Mouse (Mus musculus): ENCODE results near the gene Rgmb. TPM values are rescaled to one million over a fixed set of nuclear protein-coding genes. Genes with fewer than 3 reads are reported as not detected.

Rgmb gene
- polyA plus RNA-seq, 1 experiment, result 40.5 TPM

GRCm38 (mm10) chr17:15823838-15824237 is 7.0 kb downstream of the Rgmb start:
- WGBS, result 13% methylated on average over 3 of the region's 3 CpGs
- no peak for DNase-seq (ENCODE audit: low read depth, low spot score)

GRCm38 (mm10) chr17:15823215-15823614 is 7.6 kb downstream of the Rgmb start:
- DNase-seq (ENCODE audit: low read depth, low spot score), result no peak
- 16% methylated on average over 5 of the region's 5 CpGs for WGBS

- WGBS, result 43% methylated on average over 7 of the region's 7 CpGs
These were observed 8.5 kb downstream of the Rgmb start for GRCm38 (mm10) chr17:15822376-15822775.

GRCm38 (mm10) chr17:15821706-15822105 is 9.1 kb downstream of the Rgmb start:
- 27% methylated on average over 4 of the region's 4 CpGs for WGBS
- no peak for DNase-seq (ENCODE audit: low read depth, low spot score)

More at GRCm38 (mm10) chr17:15822376-15822775, 8.5 kb downstream of the Rgmb start:
- DNase-seq (ENCODE audit: low read depth, low spot score), result no peak

- no peak for DNase-seq (ENCODE audit: low read depth, low spot score)
- 27% methylated on average over 10 of the region's 10 CpGs for WGBS
These were observed 10.1 kb downstream of the Rgmb start for GRCm38 (mm10) chr17:15820761-15821160.

- 10% methylated on average over 6 of the region's 6 CpGs for WGBS
- no peak for DNase-seq (ENCODE audit: low read depth, low spot score)
These were observed 10.7 kb downstream of the Rgmb start for GRCm38 (mm10) chr17:15820146-15820545.

- 34% methylated on average over 8 of the region's 8 CpGs for WGBS
- DNase-seq (ENCODE audit: low read depth, low spot score), result no peak
These were observed 12.5 kb downstream of the Rgmb start for GRCm38 (mm10) chr17:15818372-15818771.

- no peak for DNase-seq (ENCODE audit: low read depth, low spot score)
- 28% methylated on average over 2 of the region's 2 CpGs for WGBS
These were observed 13.2 kb downstream of the Rgmb start for GRCm38 (mm10) chr17:15817634-15818033.

GRCm38 (mm10) chr17:15817096-15817450 is 13.8 kb downstream of the Rgmb start:
- DNase-seq (ENCODE audit: low read depth, low spot score), result no peak
- 36% methylated on average over 5 of the region's 5 CpGs for WGBS

- WGBS, result 22% methylated on average over 11 of the region's 11 CpGs
- no peak for DNase-seq (ENCODE audit: low read depth, low spot score)
These were observed 14.3 kb downstream of the Rgmb start for GRCm38 (mm10) chr17:15816379-15817095.

- WGBS, result 33% methylated on average over 10 of the region's 10 CpGs
- DNase-seq (ENCODE audit: low read depth, low spot score), result no peak
These were observed 15.4 kb downstream of the Rgmb start for GRCm38 (mm10) chr17:15815312-15816018.

GRCm38 (mm10) chr17:15813658-15814212 is 17.1 kb downstream of the Rgmb start:
- WGBS, result 21% methylated on average over 3 of the region's 3 CpGs
- DNase-seq (ENCODE audit: low read depth, low spot score), result no peak

- no peak for DNase-seq (ENCODE audit: low read depth, low spot score)
- WGBS, result 28% methylated on average over 13 of the region's 13 CpGs
These were observed 18.6 kb downstream of the Rgmb start for GRCm38 (mm10) chr17:15812136-15812778.

- no peak for DNase-seq (ENCODE audit: low read depth, low spot score)
- 27% methylated on average over 2 of the region's 2 CpGs for WGBS
These were observed 20.9 kb downstream of the Rgmb start for GRCm38 (mm10) chr17:15809949-15810348.

- DNase-seq (ENCODE audit: low read depth, low spot score), result no peak
- WGBS, result 17% methylated on average over 10 of the region's 10 CpGs
These were observed 22.1 kb downstream of the Rgmb start for GRCm38 (mm10) chr17:15808468-15809374.

- DNase-seq (ENCODE audit: low read depth, low spot score), result no peak
- 54% methylated on average over 4 of the region's 4 CpGs for WGBS
These were observed 22.8 kb downstream of the Rgmb start for GRCm38 (mm10) chr17:15808015-15808414.

- 83% methylated on average over 23 of the region's 23 CpGs for WGBS
- no peak for DNase-seq (ENCODE audit: low read depth, low spot score)
These were observed 23.4 kb downstream of the Rgmb start for GRCm38 (mm10) chr17:15807295-15807984.

GRCm38 (mm10) chr17:15804008-15804812 is 26.6 kb downstream of the Rgmb start:
- no peak for DNase-seq (ENCODE audit: low read depth, low spot score)

More at GRCm38 (mm10) chr17:15804008-15804812, 26.6 kb downstream of the Rgmb start:
- 45% methylated on average over 15 of the region's 15 CpGs for WGBS
